Mouse (Mus musculus) spleen, adult 2 months (tissue): Measurements from ENCODE around the gene Tcf7.

Experiments used
- CTCF ChIP-seq: fragments of 200-500 bp; IDR thresholded peaks from 2 replicates; pipeline ENCODE4 v1.5.1; 2011; ENCODE audit warnings: mild to moderate bottlenecking, inconsistent platforms; ENCODE audit not compliant: insufficient read depth, insufficient read length, insufficient replicate concordance; ENCODE audit errors: extremely low read depth
- POLR2A ChIP-seq: fragments of 200-500 bp; IDR thresholded peaks from 2 replicates; pipeline ENCODE4 v1.6.1; 2011; ENCODE audit warnings: low read depth, low read length, inconsistent platforms

- TF ChIP-seq CTCF (no peak), POLR2A (no peak)
Observed at GRCm38 (mm10) chr11:52318445-52318844, 35.6 kb upstream of the Tcf7 start.
